Mouse (Mus musculus) kidney, postnatal 36 days (tissue): ENCODE results near the gene Ms4a6d.
"Not testable (repeated sequence)": the region's sequence is repeated elsewhere in the genome, so short reads cannot be mapped to it uniquely, and the experiment has no call there.

Source experiments
- DNase-seq, 2 experiments: peaks; one replicate each; pipeline ENCODE4 v3.0.0; 2021 to 2022; ENCODE audit warnings: mixed read lengths in 2 of 2

Ms4a6d gene

GRCm38 (mm10) chr19:11547911-11548310 is 56.7 kb downstream of the Ms4a6d start:
- no peak for DNase-seq

GRCm38 (mm10) chr19:11544383-11544782 is 60.3 kb downstream of the Ms4a6d start:
- DNase-seq = not testable (repeated sequence)

GRCm38 (mm10) chr19:11540166-11540821 is 64.4 kb downstream of the Ms4a6d start:
- DNase-seq = not testable (repeated sequence)

- no peak for DNase-seq
These were observed 67.3 kb downstream of the Ms4a6d start for GRCm38 (mm10) chr19:11537336-11537735.
